9 mouse cellular contexts compared by ENCODE assay signal in genomic region chr5:5379501-5379869, GRCm38 (mm10). TPM values are rescaled to one million over a fixed set of nuclear protein-coding genes. Genes with fewer than 3 reads are reported as not detected.
DNase-seq lines count a peak whose midpoint lies in the region; ATAC-seq and TF ChIP-seq lines count a peak whose summit lies in the region.
"Had no signal": no experiment of that assay in that cellular context is flagged by ENCODE, and none has a peak within 500 bp of the region (broad histone marks: within the 10 kb centered on the region; RNA-seq: fewer than 3 reads in every experiment).

No protein-coding gene starts in this region.

- peak overlapping the region; percentile 91 for H3K9ac ChIP-seq in forebrain, postnatal 0 days
- H3K9ac ChIP-seq in liver, embryonic 16.5 days (ENCODE audit: low read depth, low read length): 0 out of 2 replicates have a peak overlapping the region, but pooled peaks have one; percentile 11

- DNase-seq in heart, embryonic 10.5 days (ENCODE audit: low spot score): no peak
- no peak for DNase-seq in heart, adult 9 months (ENCODE audit: low spot score in 2 of 2)
- no peak for DNase-seq in forebrain, postnatal 0 days
- DNase-seq in ovary, adult 18-20 months (ENCODE audit: low spot score): no peak
- DNase-seq in thymus, postnatal 14 days: no peak
- DNase-seq in cerebellum, adult 11 months: no peak

- peak overlapping the region; percentile 82 for H3K4me3 ChIP-seq in heart, embryonic 10.5 days
- H3K4me3 ChIP-seq in E14TG2a.4 (replicated peaks; ENCODE audit: low read length): peak overlapping the region; percentile 83
- peak overlapping the region; percentile 87 for H3K4me3 ChIP-seq in forebrain, postnatal 0 days (ENCODE audit: low read depth, low read length)
- H3K4me3 ChIP-seq in liver, embryonic 16.5 days (ENCODE audit: low read depth, low read length): peak overlapping the region; percentile 64

- H3K27me3 ChIP-seq in heart, embryonic 10.5 days (ENCODE audit: insufficient read depth, poor library complexity, severe bottlenecking): no peaks in the 10 kb centered on the region
- H3K27me3 ChIP-seq in E14TG2a.4 (ENCODE audit: insufficient read depth, low read length): peaks cover 57% of the 10 kb centered on the region
- H3K27me3 ChIP-seq in forebrain, postnatal 0 days (ENCODE audit: insufficient read depth, low read length): no peaks in the 10 kb centered on the region
- peaks cover 26% of the 10 kb centered on the region for H3K27me3 ChIP-seq in liver, embryonic 16.5 days (ENCODE audit: control insufficient read depth, insufficient read depth, low read depth, low read length)

- no peaks in the 10 kb centered on the region for H3K9me3 ChIP-seq in heart, embryonic 10.5 days
- H3K9me3 ChIP-seq in E14TG2a.4 (ENCODE audit: low read length): no peaks in the 10 kb centered on the region
- H3K9me3 ChIP-seq in forebrain, postnatal 0 days (ENCODE audit: low read length): no peaks in the 10 kb centered on the region
- H3K9me3 ChIP-seq in liver, embryonic 16.5 days (replicated peaks; ENCODE audit: control insufficient read depth, low read length): no peaks in the 10 kb centered on the region

- peak overlapping the region; percentile 94 for H3K4me2 ChIP-seq in forebrain, postnatal 0 days (ENCODE audit: low read depth)
- peak overlapping the region; percentile 48 for H3K4me2 ChIP-seq in liver, embryonic 16.5 days (ENCODE audit: low read depth, low read length)

- H3K4me1 ChIP-seq in heart, embryonic 10.5 days: peaks cover 14% of the 10 kb centered on the region
- H3K4me1 ChIP-seq in E14TG2a.4 (replicated peaks; ENCODE audit: low read depth, low read length): peaks cover 13% of the 10 kb centered on the region
- H3K4me1 ChIP-seq in forebrain, postnatal 0 days (ENCODE audit: insufficient read depth): peaks cover 7% of the 10 kb centered on the region
- no peaks in the 10 kb centered on the region for H3K4me1 ChIP-seq in liver, embryonic 16.5 days (ENCODE audit: control insufficient read depth, low read depth, low read length)

- WGBS in heart, embryonic 10.5 days: under 1% methylated on average over 14 of the region's 14 CpGs
- WGBS in forebrain, postnatal 0 days: 2% methylated on average over 14 of the region's 14 CpGs
- WGBS in liver, embryonic 16.5 days (ENCODE audit: insufficient replicate concordance): 2% methylated on average over 14 of the region's 14 CpGs

- no peak for ATAC-seq in forebrain, postnatal 0 days
- ATAC-seq in liver, embryonic 16.5 days (ENCODE audit: low read depth): no peak

- peak overlapping the region; percentile 98 for H3K27ac ChIP-seq in heart, embryonic 10.5 days
- no peak overlapping the region; the same call in 1 of the 2 replicates for H3K27ac ChIP-seq in forebrain, postnatal 0 days (ENCODE audit: low read depth, low read length)
- no peak overlapping the region for H3K27ac ChIP-seq in liver, embryonic 16.5 days (ENCODE audit: low read length)

- TF ChIP-seq CTCF in E14TG2a.4 (conservative IDR thresholded peaks at IDR 0.05; ENCODE audit: low read length): no peak
- TF ChIP-seq CTCF in forebrain, postnatal 0 days (IDR thresholded peaks at IDR 0.05; ENCODE audit: low read depth): no peak

- H3K36me3 ChIP-seq in heart, embryonic 10.5 days: no peaks in the 10 kb centered on the region
- no peaks in the 10 kb centered on the region for H3K36me3 ChIP-seq in E14TG2a.4 (ENCODE audit: insufficient read depth, low read length)
- no peaks in the 10 kb centered on the region for H3K36me3 ChIP-seq in forebrain, postnatal 0 days (ENCODE audit: insufficient read depth)
- no peaks in the 10 kb centered on the region for H3K36me3 ChIP-seq in liver, embryonic 16.5 days (ENCODE audit: control insufficient read depth, insufficient read depth)
- H3K36me3 ChIP-seq: G1E had no signal

RNA-seq across cellular contexts. Expression of gene Cdk14, which starts 40.6 kb away (rescaled TPM):
- polyA plus RNA-seq in heart, embryonic 10.5 days (2016; fragmentation: Nextera tagmentation; extraction: Ambion mirVana): 15.8 and 17.7 TPM in 2 replicates
- 40.4 and 54.0 TPM in 2 replicates for total RNA-seq in forebrain, postnatal 0 days (2014; rRNA removed)
- 22.7 and 34.8 TPM in 2 replicates for polyA plus RNA-seq in forebrain, postnatal 0 days (2015; fragmentation: Nextera tagmentation; extraction: Ambion mirVana)
- 0.92 and 1.1 TPM in 2 replicates for polyA plus RNA-seq in liver, embryonic 16.5 days (2015; fragmentation: Nextera tagmentation; extraction: Ambion mirVana)
- polyA plus RNA-seq: G1E had no signal
